Mouse (Mus musculus) erythroblast, embryonic 14.5 days (primary cell): ENCODE results near the gene Scimp.

Experiments used
- GATA1 ChIP-seq: IDR thresholded peaks from 2 replicates; pipeline ENCODE4 v1.6.1; 2012; ENCODE audit warnings: low read length, inconsistent platforms, mixed read lengths
- TAL1 ChIP-seq: IDR thresholded peaks from 3 replicates; pipeline ENCODE4 v1.6.1; 2012; ENCODE audit warnings: low read length, inconsistent platforms, mixed read lengths

DNA sequence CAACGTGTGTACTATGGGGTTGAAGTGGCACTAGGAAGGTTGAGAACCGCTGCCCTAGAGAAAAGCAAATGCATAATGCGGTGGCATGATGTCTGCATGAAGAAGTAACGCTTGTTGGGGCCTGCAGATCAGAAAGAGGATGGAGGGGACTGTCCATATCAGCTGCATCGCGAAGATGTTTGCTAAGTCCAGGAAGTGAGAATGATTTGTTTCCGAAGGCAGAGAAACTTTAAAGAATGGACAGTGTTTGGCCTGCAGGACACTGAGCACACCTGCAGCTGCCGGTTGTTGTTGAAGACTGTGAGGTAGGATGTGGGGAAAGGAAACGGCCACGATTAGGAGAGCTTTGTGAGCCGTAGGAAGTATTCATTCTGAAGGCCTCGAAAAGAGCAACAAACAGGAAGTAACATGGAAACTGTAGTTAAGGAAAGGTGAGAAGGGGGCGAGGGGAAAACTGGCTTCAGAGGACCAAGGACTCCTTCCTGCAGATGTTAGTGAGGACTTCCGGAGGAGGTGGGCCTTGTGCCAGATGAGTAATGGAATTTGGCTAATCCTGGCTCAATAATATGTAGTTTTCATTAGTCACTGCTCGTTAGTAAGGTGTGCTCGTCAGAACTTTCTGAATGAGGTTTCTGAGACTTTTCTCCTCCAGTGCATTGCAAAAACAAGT, 46.5 kb downstream of the Scimp start:
- TF ChIP-seq TAL1 = no peak
- no peak for TF ChIP-seq GATA1
